19 mouse cellular contexts compared by ENCODE assay signal in genomic region chr15:81515221-81515620, GRCm38 (mm10). TPM values are rescaled to one million over a fixed set of nuclear protein-coding genes. Genes with fewer than 3 reads are reported as not detected.
DNase-seq lines count a peak whose midpoint lies in the region; ATAC-seq and TF ChIP-seq lines count a peak whose summit lies in the region.
"Had no signal": no experiment of that assay in that cellular context is flagged by ENCODE, and none has a peak within 500 bp of the region (broad histone marks: within the 10 kb centered on the region; RNA-seq: fewer than 3 reads in every experiment).

No protein-coding gene starts in this region.

- H3K4me1 ChIP-seq in heart, embryonic 13.5 days, result peaks cover 20% of the 10 kb centered on the region
- H3K4me1 ChIP-seq in G1E (ENCODE audit: insufficient read depth, low read depth, low read length), result peaks cover 37% of the 10 kb centered on the region
- H3K4me1 ChIP-seq in limb, embryonic 12.5 days (replicated peaks), result peaks cover 14% of the 10 kb centered on the region; the same call in 1 of the 2 replicates
- H3K4me1 ChIP-seq in heart, embryonic 12.5 days (replicated peaks), result peaks cover 11% of the 10 kb centered on the region

- no peak for TF ChIP-seq CTCF in G1E (IDR thresholded peaks at IDR 0.05; ENCODE audit: low read depth, low read length)

- H3K4me2 ChIP-seq in heart, embryonic 13.5 days, result peak overlapping the region; percentile 73; the same call in 1 of the 2 replicates
- peak overlapping the region; percentile 61; the same call in 1 of the 2 replicates for H3K4me2 ChIP-seq in limb, embryonic 12.5 days
- no peak overlapping the region for H3K4me2 ChIP-seq in heart, embryonic 12.5 days

- H3K4me3 ChIP-seq in heart, embryonic 13.5 days, result no peak overlapping the region
- peak overlapping the region; percentile 68; the same call in 1 of the 2 replicates for H3K4me3 ChIP-seq in G1E (ENCODE audit: low read depth, low read length)
- H3K4me3 ChIP-seq in limb, embryonic 12.5 days (replicated peaks), result no peak overlapping the region
- H3K4me3 ChIP-seq in heart, embryonic 12.5 days, result no peak overlapping the region
- H3K4me3 ChIP-seq: hindbrain, embryonic 12.5 days; midbrain, embryonic 13.5 days; neural tube, embryonic 12.5 days had no signal

- no peaks in the 10 kb centered on the region for H3K27me3 ChIP-seq in heart, embryonic 13.5 days (replicated peaks)
- no peaks in the 10 kb centered on the region for H3K27me3 ChIP-seq in G1E (ENCODE audit: insufficient read depth, low read length)
- no peaks in the 10 kb centered on the region for H3K27me3 ChIP-seq in limb, embryonic 12.5 days
- no peaks in the 10 kb centered on the region for H3K27me3 ChIP-seq in heart, embryonic 12.5 days (replicated peaks)
- H3K27me3 ChIP-seq: embryonic facial prominence, embryonic 13.5 days; hindbrain, embryonic 12.5 days; liver, embryonic 13.5 days; midbrain, embryonic 13.5 days; neural tube, embryonic 12.5 days had no signal

- H3K9me3 ChIP-seq in heart, embryonic 13.5 days, result no peaks in the 10 kb centered on the region
- no peaks in the 10 kb centered on the region for H3K9me3 ChIP-seq in G1E (replicated peaks)
- H3K9me3 ChIP-seq in limb, embryonic 12.5 days, result no peaks in the 10 kb centered on the region
- H3K9me3 ChIP-seq in heart, embryonic 12.5 days (replicated peaks), result no peaks in the 10 kb centered on the region
- H3K9me3 ChIP-seq: embryonic facial prominence, embryonic 13.5 days; hindbrain, embryonic 12.5 days; liver, embryonic 13.5 days; midbrain, embryonic 13.5 days; neural tube, embryonic 12.5 days had no signal

- H3K36me3 ChIP-seq in heart, embryonic 13.5 days, result no peaks in the 10 kb centered on the region
- H3K36me3 ChIP-seq in G1E (replicated peaks), result no peaks in the 10 kb centered on the region
- no peaks in the 10 kb centered on the region for H3K36me3 ChIP-seq in limb, embryonic 12.5 days
- no peaks in the 10 kb centered on the region for H3K36me3 ChIP-seq in heart, embryonic 12.5 days
- H3K36me3 ChIP-seq: embryonic facial prominence, embryonic 13.5 days; hindbrain, embryonic 12.5 days; liver, embryonic 13.5 days; midbrain, embryonic 13.5 days; neural tube, embryonic 12.5 days had no signal

- 84% methylated on average over 3 of the region's 3 CpGs for WGBS in heart, embryonic 13.5 days
- 77% methylated on average over 3 of the region's 3 CpGs for WGBS in limb, embryonic 12.5 days
- WGBS in heart, embryonic 12.5 days, result 82% methylated on average over 3 of the region's 3 CpGs

- H3K9ac ChIP-seq in heart, embryonic 13.5 days, result no peak overlapping the region
- no peak overlapping the region for H3K9ac ChIP-seq in limb, embryonic 12.5 days (replicated peaks)
- H3K9ac ChIP-seq in heart, embryonic 12.5 days, result no peak overlapping the region
- H3K9ac ChIP-seq: midbrain, embryonic 13.5 days; neural tube, embryonic 12.5 days had no signal

- no peak for ATAC-seq in heart, embryonic 13.5 days (ENCODE audit: extremely low read depth, insufficient number of reproducible peaks, low FRiP score, low TSS enrichment)
- no peak for ATAC-seq in G1E (ENCODE audit: extremely low read depth, insufficient number of reproducible peaks, low FRiP score, poor library complexity, severe bottlenecking)
- no peak for ATAC-seq in limb, embryonic 12.5 days (ENCODE audit: insufficient number of reproducible peaks, insufficient read depth, low FRiP score, low TSS enrichment, low read depth)
- ATAC-seq in megakaryocyte progenitor cell, adult 5-6 weeks (replicated peaks; ENCODE audit: poor library complexity), result no peak
- ATAC-seq in heart, embryonic 12.5 days (ENCODE audit: insufficient number of reproducible peaks, low FRiP score), result no peak
- ATAC-seq: midbrain, embryonic 13.5 days had no signal

- no peak for DNase-seq in heart, adult 18-20 months
- DNase-seq in 3134 (ENCODE audit: extremely low read depth, insufficient read length, low spot score) (peak; percentile 49), G1E (ENCODE audit: low spot score) (no peak)
- no peak for DNase-seq in cerebellum, adult 18-20 months
- DNase-seq: B cell, adult 2 months; cerebellum, adult 2 months; gastrocnemius, postnatal 36 days; kidney, postnatal 14 days; layer of hippocampus, adult 9-11 months; liver, embryonic 13.5 days; right cerebral cortex, postnatal 4 days had no signal

- no peak overlapping the region for H3K27ac ChIP-seq in heart, embryonic 13.5 days (replicated peaks)
- H3K27ac ChIP-seq in limb, embryonic 12.5 days, result no peak overlapping the region
- H3K27ac ChIP-seq in heart, embryonic 12.5 days (ENCODE audit: poor library complexity, severe bottlenecking), result no peak overlapping the region
- H3K27ac ChIP-seq: midbrain, embryonic 13.5 days; neural tube, embryonic 12.5 days had no signal

RNA-seq across cellular contexts. Expression of gene Rbx1, which starts 49.1 kb away (rescaled TPM):
- 308 and 402 TPM in 2 replicates for polyA plus RNA-seq in heart, embryonic 13.5 days (2015; fragmentation: Nextera tagmentation; extraction: Ambion mirVana)
- 100 to 1,000 TPM; 113 to 130 TPM for total RNA-seq in heart, adult 18-20 months (2021)
- total RNA-seq in G1E (2014; fragmentation: Nextera tagmentation), result 63.2 and 73.1 TPM in 2 replicates
- total RNA-seq in G1E (2017), result 358 and 361 TPM in 2 replicates
- 23.6 and 76.8 TPM in 2 replicates for polyA plus RNA-seq in G1E (2012)
- 559 TPM in 2 replicates for polyA plus RNA-seq in limb, embryonic 12.5 days (2016; fragmentation: Nextera tagmentation; extraction: Ambion mirVana)
- total RNA-seq in megakaryocyte progenitor cell, adult 5-6 weeks (2015), result 166 and 175 TPM in 2 replicates
- 189 and 199 TPM in 2 replicates for total RNA-seq in megakaryocyte progenitor cell, adult 5-6 weeks (2017)
- 383 and 424 TPM in 2 replicates for polyA plus RNA-seq in heart, embryonic 12.5 days (2016; fragmentation: Nextera tagmentation; extraction: Ambion mirVana)
